Mouse (Mus musculus): ENCODE data around the gene Sf3b3.

Sf3b3 gene

DNA sequence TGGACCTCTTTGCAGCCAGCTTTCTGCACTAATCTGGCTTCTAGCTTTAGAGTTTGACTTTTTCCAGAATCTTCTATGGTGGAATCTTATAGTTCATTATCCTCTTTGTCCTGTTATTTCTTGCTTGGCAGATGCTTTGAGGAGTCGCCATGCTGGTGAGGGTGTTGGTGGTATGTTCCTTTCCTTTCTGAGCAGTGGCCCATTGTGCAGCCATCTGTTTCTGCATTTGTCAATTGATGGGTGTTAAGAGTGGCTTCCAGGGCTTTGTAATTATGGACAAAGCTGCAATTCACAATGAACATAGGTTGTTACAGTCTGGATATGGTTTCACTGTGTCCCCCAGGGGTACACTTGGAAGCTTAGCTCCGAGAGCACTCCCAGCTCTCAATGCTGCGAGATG is 81.9 kb downstream of the Sf3b3 start:
- DNase-seq: no peak

GRCm38 (mm10) chr8:110761988-110762387 is 84.6 kb downstream of the Sf3b3 start:
- no peak for DNase-seq

DNA sequence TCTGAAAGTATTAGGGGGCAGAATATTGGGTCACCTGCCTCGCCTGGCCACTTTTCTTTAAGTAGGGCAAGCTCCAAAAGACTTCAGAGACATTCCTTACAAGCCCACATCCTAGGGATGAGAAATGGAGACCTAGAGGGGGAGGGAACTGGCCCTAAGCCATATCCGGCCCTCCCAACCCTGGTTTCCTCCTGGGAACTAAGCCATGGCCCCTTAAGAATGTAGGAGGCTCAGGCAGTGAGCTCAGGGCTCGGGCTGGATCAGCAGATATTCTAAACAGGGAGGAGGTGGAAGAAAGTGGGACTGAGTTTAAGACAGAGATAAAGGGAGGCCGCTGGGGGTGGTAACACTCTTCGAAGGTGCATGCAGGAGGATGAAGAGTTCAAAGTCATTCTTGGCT is 85.4 kb downstream of the Sf3b3 start:
- DNase-seq: no peak

GRCm38 (mm10) chr8:110760280-110760940 is 86.2 kb downstream of the Sf3b3 start:
- no peak for DNase-seq

All from right cerebral cortex, postnatal 25 days (tissue).